Mouse (Mus musculus): Measurements from ENCODE around the gene Asap3. TPM values are rescaled to one million over a fixed set of nuclear protein-coding genes. Genes with fewer than 3 reads are reported as not detected.

Asap3 gene
- polyA plus RNA-seq (2012; rRNA removed): 2.9 and 3.2 TPM in 2 replicates

DNA sequence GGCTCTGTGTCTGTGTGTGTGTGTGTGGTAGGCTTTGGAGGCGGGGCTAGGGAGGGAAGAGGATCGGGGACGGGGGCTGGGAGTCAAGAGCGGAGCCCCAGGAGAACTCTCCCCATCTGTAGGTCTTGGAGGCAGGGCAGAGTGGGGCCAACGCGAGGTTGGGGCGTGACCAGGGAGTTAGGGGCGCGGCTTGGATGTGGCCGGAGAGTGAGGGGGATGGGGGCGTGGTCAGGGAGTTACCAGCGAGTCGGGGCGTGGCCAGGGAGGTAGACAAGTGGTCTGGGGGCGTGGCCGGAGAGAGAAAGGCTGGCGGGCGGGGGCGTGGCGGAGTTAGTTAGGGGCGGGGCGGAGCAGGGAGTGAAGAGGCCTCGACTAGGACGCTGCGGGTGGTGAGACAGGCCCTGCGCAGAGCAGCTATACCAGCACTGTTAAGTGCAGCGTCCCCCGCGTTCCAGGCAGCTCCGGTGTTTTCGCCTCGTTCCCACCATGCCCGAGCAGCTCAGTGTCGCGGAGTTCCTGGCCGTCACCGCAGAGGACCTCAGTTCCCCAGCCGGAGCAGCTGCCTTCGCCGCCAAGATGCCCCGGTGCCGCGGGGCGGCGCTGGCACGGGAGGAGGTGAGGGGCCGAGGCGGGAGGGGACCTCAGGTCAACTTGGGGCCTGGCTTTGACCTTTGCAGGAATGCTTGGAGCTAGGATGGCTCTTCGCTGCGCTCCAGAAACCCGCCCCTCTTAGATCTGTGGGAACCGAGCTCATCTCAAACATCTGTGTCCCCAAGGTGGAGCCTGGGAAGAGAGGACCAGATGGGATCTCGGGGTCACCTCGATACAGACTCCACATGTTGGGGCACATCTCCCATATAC lies at the start of gene Asap3:
TSS of gene Asap3 (plus strand) at position 333 of the 861 bp plus-strand sequence.
- H3K27ac ChIP-seq (ENCODE audit: insufficient read depth, low read length): no peak within 1 kb of the TSS
- TF ChIP-seq CTCF (IDR thresholded peaks at IDR 0.05; ENCODE audit: extremely low read depth, insufficient read depth, low read length): no peak
- 0 out of 2 replicates have a peak, but pooled peaks have one; percentile 51 for TF ChIP-seq POLR2A (IDR thresholded peaks at IDR 0.05; ENCODE audit: extremely low read depth, insufficient read depth, low read length)
- peak within 1 kb of the TSS; percentile 69 for H3K4me3 ChIP-seq (ENCODE audit: insufficient read depth, low read length)
- no peaks in the 10 kb centered on the region for H3K4me1 ChIP-seq (ENCODE audit: control insufficient read depth, insufficient read depth, low read length)

DNA sequence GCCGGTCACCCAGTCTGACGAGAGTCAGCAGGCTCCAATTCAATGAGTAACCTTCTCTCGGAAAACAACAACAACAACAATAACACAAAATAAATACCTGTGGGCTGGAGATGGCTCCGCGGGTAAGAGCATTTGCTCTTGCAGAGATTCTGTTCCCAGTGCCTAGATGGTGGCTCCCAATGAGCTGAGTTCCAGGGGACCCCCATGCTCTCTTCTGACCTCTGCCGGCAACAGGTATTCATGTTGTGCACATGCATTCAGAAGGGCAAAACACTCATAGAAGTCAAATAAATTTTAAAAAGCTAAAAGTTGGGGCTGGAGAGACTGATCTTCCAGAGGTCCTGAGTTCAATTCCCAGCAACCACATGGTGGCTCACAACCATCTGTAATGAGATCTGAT lies 47.7 kb upstream of the Asap3 start:
- Histone ChIP-seq H3K27ac (ENCODE audit: insufficient read depth, low read length) (no peak overlapping the region), H3K4me1 (ENCODE audit: control insufficient read depth, insufficient read depth, low read length) (no peaks in the 10 kb centered on the region), H3K4me3 (ENCODE audit: insufficient read depth, low read length) (no peak overlapping the region)
- no peak for TF ChIP-seq POLR2A (IDR thresholded peaks at IDR 0.05; ENCODE audit: extremely low read depth, insufficient read depth, low read length)
- no peak for TF ChIP-seq CTCF (IDR thresholded peaks at IDR 0.05; ENCODE audit: extremely low read depth, insufficient read depth, low read length)

DNA sequence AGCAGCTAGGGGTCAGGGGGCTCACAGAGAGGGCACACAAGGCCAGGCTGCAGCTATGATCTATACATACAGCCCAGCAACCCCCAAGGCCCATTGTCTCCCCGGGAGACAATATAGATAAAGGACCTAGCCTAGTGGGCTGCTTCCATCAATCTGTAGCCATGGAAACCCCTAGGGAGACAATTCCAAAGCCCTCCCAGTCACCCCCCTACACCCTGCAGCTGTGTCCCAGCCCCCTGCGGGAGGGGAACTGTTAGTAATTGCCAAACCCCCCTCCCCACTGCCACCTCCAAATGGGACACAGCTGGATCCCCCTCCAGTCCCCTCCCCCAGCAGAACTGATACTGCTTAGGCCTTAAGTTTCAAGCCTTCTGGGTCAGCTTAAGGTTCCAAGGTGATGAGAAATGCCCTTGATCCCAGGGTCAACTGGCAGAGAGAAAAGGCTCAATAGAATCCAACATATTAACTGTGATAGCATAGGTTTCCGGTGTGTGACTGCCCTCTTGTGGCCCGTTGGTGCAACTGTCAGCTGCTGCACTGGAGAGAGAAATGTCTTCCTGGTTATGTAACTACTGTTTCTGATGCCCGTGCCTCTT lies 46.3 kb upstream of the Asap3 start:
- no peak overlapping the region for H3K27ac ChIP-seq (ENCODE audit: insufficient read depth, low read length)
- H3K4me3 ChIP-seq (ENCODE audit: insufficient read depth, low read length): no peak overlapping the region
- TF ChIP-seq POLR2A (IDR thresholded peaks at IDR 0.05; ENCODE audit: extremely low read depth, insufficient read depth, low read length) (no peak), CTCF (IDR thresholded peaks at IDR 0.05; ENCODE audit: extremely low read depth, insufficient read depth, low read length) (peak; percentile 100)
- H3K4me1 ChIP-seq (ENCODE audit: control insufficient read depth, insufficient read depth, low read length): no peaks in the 10 kb centered on the region

DNA sequence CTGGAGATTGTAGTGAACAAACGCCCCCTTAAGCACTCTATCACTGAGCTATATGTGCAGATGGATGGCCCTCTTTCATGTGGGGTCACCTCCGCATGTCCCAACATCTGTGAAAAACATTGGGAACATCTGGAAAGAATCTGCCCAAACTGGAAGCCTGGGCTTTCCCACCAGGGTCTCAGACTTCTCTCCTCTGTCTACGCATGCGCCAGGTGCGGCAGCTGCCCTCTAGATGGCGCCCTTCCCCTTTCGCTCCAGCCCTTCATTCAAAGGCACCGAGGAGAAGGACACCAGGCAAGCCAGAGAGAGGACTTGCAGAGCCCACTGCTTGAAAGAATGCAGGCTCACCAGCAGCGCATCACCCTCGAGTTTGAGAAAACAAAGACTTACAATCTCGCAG lies 42.7 kb upstream of the Asap3 start:
- no peak overlapping the region for H3K27ac ChIP-seq (ENCODE audit: insufficient read depth, low read length)
- H3K4me1 ChIP-seq (ENCODE audit: control insufficient read depth, insufficient read depth, low read length): no peaks in the 10 kb centered on the region
- no peak overlapping the region for H3K4me3 ChIP-seq (ENCODE audit: insufficient read depth, low read length)
- peak; percentile 98 for TF ChIP-seq CTCF (IDR thresholded peaks at IDR 0.05; ENCODE audit: extremely low read depth, insufficient read depth, low read length)
- no peak for TF ChIP-seq POLR2A (IDR thresholded peaks at IDR 0.05; ENCODE audit: extremely low read depth, insufficient read depth, low read length)

DNA sequence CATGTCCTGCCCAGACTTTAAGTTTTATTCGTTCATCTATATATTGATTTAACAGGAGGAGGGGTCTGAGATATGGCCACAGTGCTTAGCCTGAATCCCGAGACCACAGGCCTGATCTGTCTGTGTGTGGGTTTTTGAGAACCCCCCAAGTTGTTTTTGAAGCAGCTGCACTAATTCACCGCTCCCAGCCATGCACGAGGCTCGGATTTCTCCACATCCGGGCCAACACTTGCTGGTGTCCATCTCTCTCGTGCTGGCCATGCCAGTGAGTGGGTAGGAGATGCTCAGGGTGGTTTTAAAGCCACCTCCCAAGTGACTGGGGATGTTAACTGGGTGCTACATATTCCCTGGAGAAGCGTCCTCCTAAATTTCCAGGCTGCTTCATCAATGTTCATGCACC lies 41.2 kb upstream of the Asap3 start:
- no peaks in the 10 kb centered on the region for H3K4me1 ChIP-seq (ENCODE audit: control insufficient read depth, insufficient read depth, low read length)
- no peak overlapping the region for H3K4me3 ChIP-seq (ENCODE audit: insufficient read depth, low read length)
- TF ChIP-seq POLR2A (IDR thresholded peaks at IDR 0.05; ENCODE audit: extremely low read depth, insufficient read depth, low read length) (no peak), CTCF (IDR thresholded peaks at IDR 0.05; ENCODE audit: extremely low read depth, insufficient read depth, low read length) (no peak)
- H3K27ac ChIP-seq (ENCODE audit: insufficient read depth, low read length): no peak overlapping the region

DNA sequence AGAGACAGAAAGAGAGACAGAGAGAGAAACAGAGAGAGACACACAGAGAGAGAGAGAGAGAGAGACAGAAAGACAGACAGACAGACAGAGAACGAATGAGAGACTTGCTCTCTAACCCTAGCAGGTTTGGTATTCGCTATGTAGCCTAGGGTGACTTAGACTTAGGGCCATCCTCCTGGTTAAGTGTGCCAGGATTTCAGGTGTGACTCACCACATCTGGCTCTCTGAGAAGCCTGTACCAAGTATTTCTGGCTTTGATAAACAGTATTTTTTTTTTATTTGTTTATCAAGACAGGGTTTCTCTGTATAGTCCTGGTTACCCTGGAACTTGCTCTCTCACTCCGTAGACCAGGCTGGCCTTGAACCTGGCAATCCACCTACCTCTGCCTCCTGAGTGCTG lies 38.5 kb upstream of the Asap3 start:
- TF ChIP-seq CTCF (IDR thresholded peaks at IDR 0.05; ENCODE audit: extremely low read depth, insufficient read depth, low read length) (no peak), POLR2A (IDR thresholded peaks at IDR 0.05; ENCODE audit: extremely low read depth, insufficient read depth, low read length) (no peak)
- H3K27ac ChIP-seq (ENCODE audit: insufficient read depth, low read length): no peak overlapping the region
- no peaks in the 10 kb centered on the region for H3K4me1 ChIP-seq (ENCODE audit: control insufficient read depth, insufficient read depth, low read length)
- no peak overlapping the region for H3K4me3 ChIP-seq (ENCODE audit: insufficient read depth, low read length)

DNA sequence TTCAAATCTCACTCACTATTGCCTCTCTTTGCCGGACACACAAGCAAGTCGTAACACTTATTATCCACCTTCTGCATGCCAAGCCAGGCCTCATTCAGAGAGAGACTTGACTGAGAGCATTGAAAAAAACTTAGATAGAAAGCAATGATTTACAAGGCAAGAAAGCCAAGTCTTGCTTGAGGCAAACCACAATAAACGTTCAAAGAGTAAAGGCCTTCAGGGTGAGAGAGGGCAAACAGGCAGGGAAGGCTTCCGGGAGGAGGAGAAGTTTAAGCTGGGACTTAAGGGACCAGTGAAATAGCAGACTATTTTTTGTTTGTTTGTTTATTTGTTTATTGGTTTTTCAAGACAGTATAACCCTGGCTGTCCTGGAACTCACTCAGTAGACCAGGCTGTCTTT lies 35.8 kb upstream of the Asap3 start:
- Histone ChIP-seq H3K4me1 (ENCODE audit: control insufficient read depth, insufficient read depth, low read length) (no peaks in the 10 kb centered on the region), H3K4me3 (ENCODE audit: insufficient read depth, low read length) (no peak overlapping the region), H3K27ac (ENCODE audit: insufficient read depth, low read length) (no peak overlapping the region)
- TF ChIP-seq POLR2A (IDR thresholded peaks at IDR 0.05; ENCODE audit: extremely low read depth, insufficient read depth, low read length) (no peak), CTCF (IDR thresholded peaks at IDR 0.05; ENCODE audit: extremely low read depth, insufficient read depth, low read length) (no peak)

DNA sequence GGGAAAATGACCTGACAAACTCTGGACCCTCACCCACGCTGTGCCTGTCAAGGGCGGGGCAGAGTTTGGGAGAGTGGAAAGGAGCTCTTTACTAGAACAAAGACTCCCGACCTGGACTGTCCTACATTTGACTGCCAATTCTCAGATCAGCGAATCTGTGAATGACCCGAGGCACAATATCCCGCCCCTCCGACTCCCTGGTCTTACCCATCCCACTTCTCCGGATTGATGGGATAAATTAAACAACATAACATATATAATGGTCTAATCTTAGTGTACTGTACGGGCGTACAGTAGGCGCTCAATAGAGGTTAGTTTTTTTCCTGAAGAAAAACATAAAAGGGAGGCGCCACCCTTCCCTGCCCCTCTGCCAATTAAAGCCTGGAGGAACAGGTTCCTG lies 34.7 kb upstream of the Asap3 start:
- H3K27ac ChIP-seq (ENCODE audit: insufficient read depth, low read length): no peak overlapping the region
- no peak for TF ChIP-seq CTCF (IDR thresholded peaks at IDR 0.05; ENCODE audit: extremely low read depth, insufficient read depth, low read length)
- no peak for TF ChIP-seq POLR2A (IDR thresholded peaks at IDR 0.05; ENCODE audit: extremely low read depth, insufficient read depth, low read length)
- H3K4me3 ChIP-seq (ENCODE audit: insufficient read depth, low read length): peak overlapping the region; percentile 50; the same call in 1 of the 2 replicates
- no peaks in the 10 kb centered on the region for H3K4me1 ChIP-seq (ENCODE audit: control insufficient read depth, insufficient read depth, low read length)

DNA sequence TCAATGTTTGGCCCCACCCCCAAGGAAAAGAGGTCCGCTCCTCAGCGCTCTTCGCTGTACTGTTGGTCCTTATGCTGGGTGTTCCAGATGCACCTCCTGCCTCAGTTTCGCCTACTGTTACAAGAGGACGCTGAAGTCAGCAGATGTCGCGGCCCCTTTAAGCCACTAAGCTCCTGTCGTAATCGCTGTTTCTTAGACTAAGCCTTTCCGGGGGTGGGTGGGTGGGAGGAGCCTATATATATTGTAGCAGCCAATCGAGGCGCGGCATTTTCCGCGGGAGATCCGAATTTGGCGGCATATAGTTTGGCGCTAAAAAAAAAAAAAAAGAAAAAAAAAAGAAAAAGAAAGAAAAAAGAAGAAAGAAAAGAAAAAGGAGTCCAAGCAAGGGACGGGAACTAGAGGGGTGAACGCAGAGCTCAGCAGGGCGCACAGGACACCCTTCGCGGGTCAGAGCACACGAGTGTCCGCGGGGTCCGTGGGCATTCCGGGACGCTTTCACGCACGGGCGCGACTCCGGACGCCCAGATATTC lies 34.1 kb upstream of the Asap3 start, which contains the start of gene E2f2:
TSS of gene E2f2 (plus strand) at position 384 of the 531 bp plus-strand sequence.
- TF ChIP-seq CTCF (IDR thresholded peaks at IDR 0.05; ENCODE audit: extremely low read depth, insufficient read depth, low read length) (no peak), POLR2A (IDR thresholded peaks at IDR 0.05; ENCODE audit: extremely low read depth, insufficient read depth, low read length) (no peak)
- peak within 1 kb of the TSS; percentile 50 for H3K4me3 ChIP-seq (ENCODE audit: insufficient read depth, low read length)
- H3K4me1 ChIP-seq (ENCODE audit: control insufficient read depth, insufficient read depth, low read length): no peaks in the 10 kb centered on the region
- no peak within 1 kb of the TSS for H3K27ac ChIP-seq (ENCODE audit: insufficient read depth, low read length)

Measured in cortical plate, adult 2 months (tissue).